Mouse (Mus musculus) thymus, adult 2 months (tissue): Measurements from ENCODE around the gene Padi6.

Source experiments
- CTCF ChIP-seq: fragments of 200-500 bp; IDR thresholded peaks from 2 replicates; pipeline ENCODE4 v1.5.1; 2012; ENCODE audit warnings: mild to moderate bottlenecking, control low read depth, low read length, moderate library complexity, borderline replicate concordance; ENCODE audit not compliant: control insufficient read depth, poor library complexity, insufficient read depth; ENCODE audit errors: extremely low read depth
- POLR2A ChIP-seq: fragments of 200-500 bp; IDR thresholded peaks from 2 replicates; pipeline ENCODE4 v1.6.1; 2012; ENCODE audit warnings: mild to moderate bottlenecking, low read length, control low read depth, moderate library complexity; ENCODE audit not compliant: control insufficient read depth, poor library complexity, insufficient read depth; ENCODE audit errors: extremely low read depth

DNA sequence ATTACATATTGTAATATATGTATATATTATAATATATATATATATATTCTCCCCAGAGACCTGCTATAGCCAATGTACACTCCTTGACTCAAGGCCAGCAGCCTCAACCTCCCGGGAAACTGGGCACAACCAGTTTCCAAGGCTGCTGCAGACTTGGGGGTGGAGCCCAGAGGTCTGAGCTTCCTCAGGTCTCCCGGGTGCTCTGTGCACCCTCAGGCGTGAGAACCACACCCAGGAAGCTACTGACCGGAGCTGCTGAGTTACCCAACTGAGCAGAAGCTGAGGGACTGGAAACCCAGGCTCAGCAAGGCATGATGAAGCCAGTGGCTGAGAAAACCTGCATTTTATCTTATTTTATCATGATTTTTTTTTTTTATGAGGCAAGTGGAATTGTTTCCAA lies 28.6 kb upstream of the Padi6 start:
- TF ChIP-seq CTCF (no peak), POLR2A (no peak)
